Mouse (Mus musculus) MEL (cell line): ENCODE data around the gene Als2. TPM values are rescaled to one million over a fixed set of nuclear protein-coding genes. Genes with fewer than 3 reads are reported as not detected.
A peak's percentile ranks its signal among the peaks of the same experiment; 100 is the strongest.

ENCODE experiments used
- DNase-seq: peaks from one replicate; pipeline ENCODE4 v3.0.0; 2011; ENCODE audit warnings: low read depth, low spot score
- H3K27ac ChIP-seq: 2 replicates; pipeline ENCODE4 v1.5.1; 2012; ENCODE audit warnings: low read depth, mild to moderate bottlenecking, control low read depth, low read length, moderate library complexity; ENCODE audit not compliant: control insufficient read depth
- H3K27me3 ChIP-seq, 2 experiments: fragments of 150-350 bp in 1 of 2; sonication (generic) in 1 of 2; 2 replicates each; pipeline ENCODE4 v1.6.1; 2012; ENCODE audit warnings: low read length in 2 of 2, mild to moderate bottlenecking in 2 of 2, improper control_type of control experiment in 1 of 2, moderate library complexity in 1 of 2; ENCODE audit not compliant: insufficient read depth in 2 of 2, control insufficient read depth in 1 of 2
- H3K36me3 ChIP-seq, 2 experiments: 2 replicates each; pipeline ENCODE4 v1.6.1; 2012 to 2014; ENCODE audit warnings: low read length in 2 of 2, improper control_type of control experiment in 1 of 2, inconsistent platforms in 1 of 2, mild to moderate bottlenecking in 1 of 2; ENCODE audit not compliant: insufficient read depth in 2 of 2, control insufficient read depth in 1 of 2
- H3K4me1 ChIP-seq, 2 experiments: fragments of 150-350 bp in 1 of 2; sonication (generic) in 1 of 2; 2 replicates each; pipeline ENCODE4 v1.6.1; 2012; ENCODE audit warnings: low read length in 2 of 2, improper control_type of control experiment in 1 of 2, mild to moderate bottlenecking in 1 of 2; ENCODE audit not compliant: insufficient read depth in 2 of 2, control insufficient read depth in 1 of 2
- H3K4me3 ChIP-seq, 2 experiments: fragments of 150-350 bp in 1 of 2; sonication (generic) in 1 of 2; 2 replicates each; pipeline ENCODE4 v1.5.1; 2012; ENCODE audit warnings: low read depth in 2 of 2, low read length in 2 of 2, mild to moderate bottlenecking in 2 of 2, moderate library complexity in 2 of 2, control low read depth in 1 of 2, improper control_type of control experiment in 1 of 2; ENCODE audit not compliant: control insufficient read depth in 1 of 2, insufficient read depth in 1 of 2
- H3K79me2 ChIP-seq: 2 replicates; pipeline ENCODE4 v1.6.1; 2012; ENCODE audit warnings: mild to moderate bottlenecking, low read length, moderate library complexity; ENCODE audit not compliant: control insufficient read depth, poor library complexity, insufficient read depth
- H3K9ac ChIP-seq: 2 replicates; pipeline ENCODE4 v1.6.1; 2012; ENCODE audit warnings: low read depth, mild to moderate bottlenecking, control low read depth, low read length, moderate library complexity; ENCODE audit not compliant: control insufficient read depth, poor library complexity, severe bottlenecking
- H3K9me3 ChIP-seq: fragments of 150-350 bp; sonication (generic); replicated peaks from 2 replicates; pipeline ENCODE4 v1.6.1; 2012; ENCODE audit warnings: mild to moderate bottlenecking, low read length, improper control_type of control experiment, moderate library complexity; ENCODE audit not compliant: insufficient read depth
- CTCF ChIP-seq, 3 experiments: IDR thresholded peaks in 2 of 3; conservative IDR thresholded peaks in 1 of 3; 2 replicates each; pipeline ENCODE4 v1.5.1; 2011 to 2012; ENCODE audit warnings: low read length in 3 of 3, low read depth in 2 of 3, mild to moderate bottlenecking in 2 of 3, improper control_type of control experiment in 1 of 3, inconsistent platforms in 1 of 3, mixed read lengths in 1 of 3, moderate library complexity in 1 of 3; ENCODE audit not compliant: control insufficient read depth in 1 of 3, insufficient read depth in 1 of 3, poor library complexity in 1 of 3, severe bottlenecking in 1 of 3
- E2F4 ChIP-seq: IDR thresholded peaks from 2 replicates; pipeline ENCODE4 v1.6.1; 2011; ENCODE audit warnings: low read depth, low read length, improper control_type of control experiment, borderline replicate concordance
- ELF1 ChIP-seq: IDR thresholded peaks from 2 replicates; pipeline ENCODE4 v1.6.1; 2014; ENCODE audit warnings: low read depth, mild to moderate bottlenecking, inconsistent platforms, low read length, improper control_type of control experiment, moderate library complexity
- EP300 ChIP-seq, 2 experiments: IDR thresholded peaks; 2 replicates each; pipeline ENCODE4 v1.6.1; 2011; ENCODE audit warnings: improper control_type of control experiment in 2 of 2, low read length in 2 of 2, low read depth in 1 of 2, mild to moderate bottlenecking in 1 of 2
- ETS1 ChIP-seq: IDR thresholded peaks from 2 replicates; pipeline ENCODE4 v1.6.1; 2012; ENCODE audit warnings: low read depth, mild to moderate bottlenecking, inconsistent platforms, low read length, improper control_type of control experiment, moderate library complexity
- GATA1 ChIP-seq: IDR thresholded peaks from 2 replicates; pipeline ENCODE4 v1.6.1; 2011; ENCODE audit warnings: low read depth, low read length, improper control_type of control experiment
- JUND ChIP-seq: IDR thresholded peaks from 2 replicates; pipeline ENCODE4 v1.6.1; 2011; ENCODE audit warnings: low read depth, mild to moderate bottlenecking, improper control_type of control experiment, low read length
- MAX ChIP-seq: IDR thresholded peaks from 2 replicates; pipeline ENCODE4 v1.6.1; 2011; ENCODE audit warnings: low read length, improper control_type of control experiment
- MAZ ChIP-seq: IDR thresholded peaks from 2 replicates; pipeline ENCODE4 v1.6.1; 2012; ENCODE audit warnings: low read depth, mild to moderate bottlenecking, inconsistent platforms, low read length, improper control_type of control experiment
- MXI1 ChIP-seq: IDR thresholded peaks from 2 replicates; pipeline ENCODE4 v1.6.1; 2011; ENCODE audit warnings: mild to moderate bottlenecking, low read depth, low read length, improper control_type of control experiment
- POLR2AphosphoS2 ChIP-seq: IDR thresholded peaks from 2 replicates; pipeline ENCODE4 v1.6.1; 2011; ENCODE audit warnings: low read length, improper control_type of control experiment
- POLR2AphosphoS5 ChIP-seq: IDR thresholded peaks from 2 replicates; pipeline ENCODE4 v1.6.1; 2012; ENCODE audit warnings: low read depth, borderline replicate concordance, mild to moderate bottlenecking, inconsistent platforms, low read length, moderate library complexity, mixed read lengths
- RAD21 ChIP-seq: IDR thresholded peaks from 2 replicates; pipeline ENCODE4 v1.6.1; 2011; ENCODE audit warnings: mild to moderate bottlenecking, low read depth, low read length, improper control_type of control experiment
- SIN3A ChIP-seq: IDR thresholded peaks from 2 replicates; pipeline ENCODE4 v1.6.1; 2012; ENCODE audit warnings: low read length, improper control_type of control experiment, inconsistent platforms
- SMC3 ChIP-seq: IDR thresholded peaks from 2 replicates; pipeline ENCODE4 v1.6.1; 2011; ENCODE audit warnings: low read depth, low read length, improper control_type of control experiment
- USF1 ChIP-seq: IDR thresholded peaks from 2 replicates; pipeline ENCODE4 v1.6.1; 2014; ENCODE audit warnings: low read depth, mild to moderate bottlenecking, inconsistent platforms, low read length, improper control_type of control experiment, moderate library complexity
- ZC3H11A ChIP-seq: IDR thresholded peaks from 2 replicates; pipeline ENCODE4 v1.6.1; 2012; ENCODE audit warnings: low read depth, mild to moderate bottlenecking, inconsistent platforms, low read length, improper control_type of control experiment
- ZKSCAN1 ChIP-seq: IDR thresholded peaks from 2 replicates; pipeline ENCODE4 v1.6.1; 2012; ENCODE audit warnings: low read depth, mild to moderate bottlenecking, inconsistent platforms, low read length, improper control_type of control experiment, moderate library complexity
- ZMIZ1 ChIP-seq: IDR thresholded peaks from 2 replicates; pipeline ENCODE4 v1.6.1; 2012; ENCODE audit warnings: low read depth, mild to moderate bottlenecking, inconsistent platforms, low read length, improper control_type of control experiment, moderate library complexity
- ZNF384 ChIP-seq: IDR thresholded peaks from 2 replicates; pipeline ENCODE4 v1.6.1; 2012; ENCODE audit warnings: low read depth, mild to moderate bottlenecking, inconsistent platforms, low read length, improper control_type of control experiment
- polyA plus RNA-seq, 2 experiments: library from polyadenylated mRNA; stranded (reverse) in 1 of 2; unstranded in 1 of 2; fragments of >175 nt in 1 of 2; fragments of >200 nt in 1 of 2; gene quantifications; 2 replicates each; pipeline versions ENCODE4 v1.2.1 to v1.2.4; 2012; ENCODE audit warnings: low replicate concordance in 2 of 2, low read depth in 1 of 2; ENCODE audit not compliant: insufficient read length in 2 of 2, insufficient read depth in 1 of 2, missing spikeins in 1 of 2
- total RNA-seq: library from RNA; depleted of rRNA; stranded (reverse); fragments of 300-350 nt; gene quantifications from 2 replicates; pipeline ENCODE4 v1.2.3, GENCODE M21; 2012

The Als2 gene
- total and polyA plus RNA-seq, 3 experiments: 7.4 to 8.5 TPM; not detected in 1

- Histone ChIP-seq H3K9ac (no peak overlapping the region), H3K9me3 (no peaks in the 10 kb centered on the region), H3K4me3 (no peak overlapping the region), H3K27me3 (no peaks in the 10 kb centered on the region; a peak in 1 of 4 replicates), H3K27ac (no peak overlapping the region), H3K36me3 (no peaks in the 10 kb centered on the region), H3K79me2 (no peaks in the 10 kb centered on the region), H3K4me1 (no peaks in the 10 kb centered on the region)
- TF ChIP-seq EP300 (IDR thresholded peaks at IDR 0.05; ENCODE audit: low read depth in 1 of 2, low read length in 2 of 2) (no peak), RAD21 (peak; percentile 24; the same call in 1 of the 2 replicates), JUND (no peak), ZMIZ1 (no peak), CTCF (IDR thresholded peaks at IDR 0.05 in 2 of 3, conservative IDR thresholded peaks at IDR 0.05 in 1 of 3; ENCODE audit: control insufficient read depth in 1 of 3, insufficient read depth in 1 of 3, low read depth in 2 of 3, low read length in 3 of 3, poor library complexity in 1 of 3, severe bottlenecking in 1 of 3) (peak in 2 of 3 experiments; percentile 12 to 42; a peak in 2 of 6 replicates), SMC3 (peak; percentile 32), ZC3H11A (0 out of 2 replicates have a peak, but pooled peaks have one; percentile 9)
- DNase-seq: peak; percentile 20
Observed at GRCm38 (mm10) chr1:59243770-59244169, 6.7 kb upstream of the Als2 start.

GRCm38 (mm10) chr1:59237614-59238211 is 682 bp upstream of the Als2 start:
- Histone ChIP-seq H3K27ac (peak overlapping the region; percentile 32), H3K36me3 (no peaks in the 10 kb centered on the region), H3K9ac (peak overlapping the region; percentile 58), H3K27me3 (no peaks in the 10 kb centered on the region), H3K79me2 (peaks cover 3% of the 10 kb centered on the region; the same call in 1 of the 2 replicates), H3K4me1 (peaks cover 2 to 8% of the 10 kb centered on the region in 2 experiments; a peak in 2 of 4 replicates), H3K9me3 (no peaks in the 10 kb centered on the region), H3K4me3 (peak overlapping the region; percentile 59 to 91)
- no peak for TF ChIP-seq ZKSCAN1
- TF ChIP-seq ELF1: no peak
- no peak for TF ChIP-seq POLR2AphosphoS2
- TF ChIP-seq CTCF (IDR thresholded peaks at IDR 0.05 in 2 of 3, conservative IDR thresholded peaks at IDR 0.05 in 1 of 3; ENCODE audit: control insufficient read depth in 1 of 3, insufficient read depth in 1 of 3, low read depth in 2 of 3, low read length in 3 of 3, poor library complexity in 1 of 3, severe bottlenecking in 1 of 3): peak; percentile 71 to 96 (median 73)
- TF ChIP-seq SMC3: peak; percentile 87
- no peak for TF ChIP-seq USF1
- peak; percentile 98 for TF ChIP-seq RAD21
- TF ChIP-seq POLR2AphosphoS5: no peak
- no peak for TF ChIP-seq MAX
- TF ChIP-seq MXI1: peak; percentile 50; the same call in 1 of the 2 replicates
- TF ChIP-seq GATA1: peak; percentile 70
- no peak for TF ChIP-seq MAZ
- peak; percentile 69; the same call in 1 of the 2 replicates for TF ChIP-seq SIN3A
- 0 out of 2 replicates have a peak, but pooled peaks have one; percentile 16 for TF ChIP-seq ETS1
- TF ChIP-seq ZC3H11A: peak; percentile 85
- TF ChIP-seq E2F4: peak; percentile 64; the same call in 1 of the 2 replicates
- 0 out of 2 replicates have a peak, but pooled peaks have one; percentile 30 for TF ChIP-seq ZNF384
- DNase-seq: peak; percentile 90
